Mouse (Mus musculus): ENCODE data around the gene Ctps. TPM values are rescaled to one million over a fixed set of nuclear protein-coding genes. Genes with fewer than 3 reads are reported as not detected.

Ctps gene
- polyA plus RNA-seq, 1 experiment from 2014 or later: 149 TPM

- no peak overlapping the region for H3K4me2 ChIP-seq (ENCODE audit: low read depth, low read length, severe bottlenecking)
- H3K27me3 ChIP-seq (ENCODE audit: control insufficient read depth, insufficient read depth, low read length): no peaks in the 10 kb centered on the region
- H3K36me3 ChIP-seq (ENCODE audit: control insufficient read depth, insufficient read depth, low read length): peaks cover 24% of the 10 kb centered on the region
- H3K27ac ChIP-seq (ENCODE audit: low read depth, low read length): no peak overlapping the region
- H3K9me3 ChIP-seq (ENCODE audit: control insufficient read depth, low read length): no peaks in the 10 kb centered on the region
- H3K4me3 ChIP-seq (ENCODE audit: low read depth, low read length): no peak overlapping the region
- DNase-seq (ENCODE audit: low spot score) (no peak), ATAC-seq (replicated peaks; ENCODE audit: low FRiP score) (no peak)
- H3K9ac ChIP-seq (ENCODE audit: low read length): no peak overlapping the region
- WGBS: 93% methylated on average over 6 of the region's 6 CpGs
- H3K4me1 ChIP-seq (replicated peaks; ENCODE audit: control insufficient read depth, insufficient read depth, low read length): no peaks in the 10 kb centered on the region
These were observed 13.5 kb downstream of the Ctps start for GRCm38 (mm10) chr4:120556592-120556991.

GRCm38 (mm10) chr4:120544896-120545295, 25.2 kb downstream of the Ctps start:
- H3K27me3 ChIP-seq (ENCODE audit: control insufficient read depth, insufficient read depth, low read length): no peaks in the 10 kb centered on the region
- no peak overlapping the region for H3K27ac ChIP-seq (ENCODE audit: low read depth, low read length)
- peaks cover 26% of the 10 kb centered on the region for H3K36me3 ChIP-seq (ENCODE audit: control insufficient read depth, insufficient read depth, low read length)
- ATAC-seq (replicated peaks; ENCODE audit: low FRiP score) (no peak), DNase-seq (ENCODE audit: low spot score) (no peak)
- no peaks in the 10 kb centered on the region for H3K9me3 ChIP-seq (ENCODE audit: control insufficient read depth, low read length)
- no peak overlapping the region for H3K4me3 ChIP-seq (ENCODE audit: low read depth, low read length)
- no peaks in the 10 kb centered on the region for H3K4me1 ChIP-seq (replicated peaks; ENCODE audit: control insufficient read depth, insufficient read depth, low read length)
- no peak overlapping the region for H3K4me2 ChIP-seq (ENCODE audit: low read depth, low read length, severe bottlenecking)
- 86% methylated on average over 1 of the region's 1 CpGs for WGBS
- no peak overlapping the region for H3K9ac ChIP-seq (ENCODE audit: low read length)

- DNase-seq (ENCODE audit: low spot score): no peak
- no peak overlapping the region for H3K4me3 ChIP-seq (ENCODE audit: low read depth, low read length)
- peaks cover 30% of the 10 kb centered on the region for H3K36me3 ChIP-seq (ENCODE audit: control insufficient read depth, insufficient read depth, low read length)
- no peaks in the 10 kb centered on the region; the same call in 1 of the 2 replicates for H3K27me3 ChIP-seq (ENCODE audit: control insufficient read depth, insufficient read depth, low read length)
- no peak for ATAC-seq (replicated peaks; ENCODE audit: low FRiP score)
- no peaks in the 10 kb centered on the region for H3K4me1 ChIP-seq (replicated peaks; ENCODE audit: control insufficient read depth, insufficient read depth, low read length)
- H3K9ac ChIP-seq (ENCODE audit: low read length): no peak overlapping the region
- 94% methylated on average over 10 of the region's 10 CpGs for WGBS
- no peaks in the 10 kb centered on the region for H3K9me3 ChIP-seq (ENCODE audit: control insufficient read depth, low read length)
- H3K27ac ChIP-seq (ENCODE audit: low read depth, low read length): no peak overlapping the region
- no peak overlapping the region for H3K4me2 ChIP-seq (ENCODE audit: low read depth, low read length, severe bottlenecking)
These were observed 31.4 kb downstream of the Ctps start for GRCm38 (mm10) chr4:120538664-120539063.

- WGBS: 83% methylated on average over 6 of the region's 6 CpGs
- Histone ChIP-seq H3K9me3 (ENCODE audit: control insufficient read depth, low read length) (no peaks in the 10 kb centered on the region), H3K4me1 (replicated peaks; ENCODE audit: control insufficient read depth, insufficient read depth, low read length) (no peaks in the 10 kb centered on the region), H3K9ac (ENCODE audit: low read length) (no peak within 1 kb of the TSS), H3K4me2 (ENCODE audit: low read depth, low read length, severe bottlenecking) (no peak within 1 kb of the TSS), H3K27ac (ENCODE audit: low read depth, low read length) (no peak within 1 kb of the TSS), H3K36me3 (ENCODE audit: control insufficient read depth, insufficient read depth, low read length) (no peaks in the 10 kb centered on the region), H3K4me3 (ENCODE audit: low read depth, low read length) (no peak within 1 kb of the TSS), H3K27me3 (ENCODE audit: control insufficient read depth, insufficient read depth, low read length) (no peaks in the 10 kb centered on the region; the same call in 1 of the 2 replicates)
- no peak for ATAC-seq (replicated peaks; ENCODE audit: low FRiP score)
- DNase-seq (ENCODE audit: low spot score): no peak
These were observed 38.1 kb downstream of the Ctps start, which contains the start of gene Slfnl1 for GRCm38 (mm10) chr4:120531986-120532385. Gene Slfnl1 (plus strand): TSS chr4:120532231.

GRCm38 (mm10) chr4:120528171-120528570, 41.9 kb downstream of the Ctps start:
- H3K27me3 ChIP-seq (ENCODE audit: control insufficient read depth, insufficient read depth, low read length): no peaks in the 10 kb centered on the region
- no peaks in the 10 kb centered on the region for H3K4me1 ChIP-seq (replicated peaks; ENCODE audit: control insufficient read depth, insufficient read depth, low read length)
- WGBS: 81% methylated on average over 9 of the region's 9 CpGs
- H3K4me3 ChIP-seq (ENCODE audit: low read depth, low read length): no peak overlapping the region
- no peak overlapping the region for H3K27ac ChIP-seq (ENCODE audit: low read depth, low read length)
- no peaks in the 10 kb centered on the region for H3K9me3 ChIP-seq (ENCODE audit: control insufficient read depth, low read length)
- H3K9ac ChIP-seq (ENCODE audit: low read length): no peak overlapping the region
- H3K36me3 ChIP-seq (ENCODE audit: control insufficient read depth, insufficient read depth, low read length): peaks cover 2% of the 10 kb centered on the region; the same call in 1 of the 2 replicates
- DNase-seq (ENCODE audit: low spot score): no peak
- H3K4me2 ChIP-seq (ENCODE audit: low read depth, low read length, severe bottlenecking): no peak overlapping the region
- no peak for ATAC-seq (replicated peaks; ENCODE audit: low FRiP score)

GRCm38 (mm10) chr4:120523092-120523491, 47.0 kb downstream of the Ctps start:
- no peaks in the 10 kb centered on the region for H3K9me3 ChIP-seq (ENCODE audit: control insufficient read depth, low read length)
- no peak overlapping the region for H3K4me2 ChIP-seq (ENCODE audit: low read depth, low read length, severe bottlenecking)
- no peaks in the 10 kb centered on the region for H3K4me1 ChIP-seq (replicated peaks; ENCODE audit: control insufficient read depth, insufficient read depth, low read length)
- WGBS: 95% methylated on average over 3 of the region's 3 CpGs
- H3K4me3 ChIP-seq (ENCODE audit: low read depth, low read length): no peak overlapping the region
- no peak for ATAC-seq (replicated peaks; ENCODE audit: low FRiP score)
- no peaks in the 10 kb centered on the region for H3K27me3 ChIP-seq (ENCODE audit: control insufficient read depth, insufficient read depth, low read length)
- peaks cover 2% of the 10 kb centered on the region; the same call in 1 of the 2 replicates for H3K36me3 ChIP-seq (ENCODE audit: control insufficient read depth, insufficient read depth, low read length)
- no peak overlapping the region for H3K9ac ChIP-seq (ENCODE audit: low read length)
- no peak for DNase-seq (ENCODE audit: low spot score)
- H3K27ac ChIP-seq (ENCODE audit: low read depth, low read length): no peak overlapping the region

- Histone ChIP-seq H3K27ac (ENCODE audit: low read depth, low read length) (no peak overlapping the region), H3K27me3 (ENCODE audit: control insufficient read depth, insufficient read depth, low read length) (no peaks in the 10 kb centered on the region), H3K9ac (ENCODE audit: low read length) (no peak overlapping the region), H3K9me3 (ENCODE audit: control insufficient read depth, low read length) (no peaks in the 10 kb centered on the region), H3K4me1 (replicated peaks; ENCODE audit: control insufficient read depth, insufficient read depth, low read length) (no peaks in the 10 kb centered on the region), H3K36me3 (ENCODE audit: control insufficient read depth, insufficient read depth, low read length) (peaks cover 2% of the 10 kb centered on the region; the same call in 1 of the 2 replicates), H3K4me3 (ENCODE audit: low read depth, low read length) (no peak overlapping the region), H3K4me2 (ENCODE audit: low read depth, low read length, severe bottlenecking) (no peak overlapping the region)
- ATAC-seq (replicated peaks; ENCODE audit: low FRiP score) (no peak), DNase-seq (ENCODE audit: low spot score) (no peak)
- WGBS: 88% methylated on average over 4 of the region's 4 CpGs
These were observed 47.7 kb downstream of the Ctps start for GRCm38 (mm10) chr4:120522351-120522750.

GRCm38 (mm10) chr4:120521761-120522160, 48.3 kb downstream of the Ctps start:
- no peaks in the 10 kb centered on the region for H3K4me1 ChIP-seq (replicated peaks; ENCODE audit: control insufficient read depth, insufficient read depth, low read length)
- WGBS: 76% methylated on average over 5 of the region's 5 CpGs
- H3K4me2 ChIP-seq (ENCODE audit: low read depth, low read length, severe bottlenecking): no peak overlapping the region
- H3K36me3 ChIP-seq (ENCODE audit: control insufficient read depth, insufficient read depth, low read length): peaks cover 2% of the 10 kb centered on the region; the same call in 1 of the 2 replicates
- H3K27ac ChIP-seq (ENCODE audit: low read depth, low read length): no peak overlapping the region
- no peak for ATAC-seq (replicated peaks; ENCODE audit: low FRiP score)
- H3K27me3 ChIP-seq (ENCODE audit: control insufficient read depth, insufficient read depth, low read length): no peaks in the 10 kb centered on the region
- H3K9ac ChIP-seq (ENCODE audit: low read length): no peak overlapping the region
- no peaks in the 10 kb centered on the region for H3K9me3 ChIP-seq (ENCODE audit: control insufficient read depth, low read length)
- no peak overlapping the region for H3K4me3 ChIP-seq (ENCODE audit: low read depth, low read length)
- no peak for DNase-seq (ENCODE audit: low spot score)

- no peaks in the 10 kb centered on the region; the same call in 1 of the 2 replicates for H3K36me3 ChIP-seq (ENCODE audit: control insufficient read depth, insufficient read depth, low read length)
- WGBS: 77% methylated on average over 4 of the region's 4 CpGs
- ATAC-seq (replicated peaks; ENCODE audit: low FRiP score) (no peak), DNase-seq (ENCODE audit: low spot score) (no peak)
- H3K4me2 ChIP-seq (ENCODE audit: low read depth, low read length, severe bottlenecking): no peak overlapping the region
- H3K9ac ChIP-seq (ENCODE audit: low read length): no peak overlapping the region
- H3K4me1 ChIP-seq (replicated peaks; ENCODE audit: control insufficient read depth, insufficient read depth, low read length): no peaks in the 10 kb centered on the region
- no peak overlapping the region for H3K27ac ChIP-seq (ENCODE audit: low read depth, low read length)
- no peak overlapping the region for H3K4me3 ChIP-seq (ENCODE audit: low read depth, low read length)
- H3K27me3 ChIP-seq (ENCODE audit: control insufficient read depth, insufficient read depth, low read length): no peaks in the 10 kb centered on the region
- H3K9me3 ChIP-seq (ENCODE audit: control insufficient read depth, low read length): no peaks in the 10 kb centered on the region
These were observed 52.7 kb downstream of the Ctps start for GRCm38 (mm10) chr4:120517335-120517734.

Data from forebrain, embryonic 11.5 days (tissue).